Mouse (Mus musculus) limb, embryonic 14.5 days (tissue): ENCODE data around the gene Capn8. TPM values are rescaled to one million over a fixed set of nuclear protein-coding genes. Genes with fewer than 3 reads are reported as not detected.

ENCODE experiments used
- ATAC-seq: fragments of 200-750 bp; cut with Nextera tagmentation; 2 replicates; pipeline ENCODE4 v1.8.0; 2017; ENCODE audit warnings: low read depth, moderate number of reproducible peaks, moderate TSS enrichment; ENCODE audit not compliant: low FRiP score
- DNase-seq: peaks from one replicate; pipeline ENCODE4 v3.0.0-alpha.2; 2015; ENCODE audit warnings: low spot score
- H3K27ac ChIP-seq: fragments of 300-500 bp; sonication (generic); replicated peaks from 2 replicates; pipeline ENCODE4 v1.5.1; 2014; ENCODE audit warnings: low read depth, mild to moderate bottlenecking, low read length, moderate library complexity, mixed read lengths
- H3K27me3 ChIP-seq: fragments of 300-500 bp; sonication (generic); 2 replicates; pipeline ENCODE4 v1.6.1; 2014; ENCODE audit warnings: low read length, mixed read lengths; ENCODE audit not compliant: control insufficient read depth, insufficient read depth
- H3K36me3 ChIP-seq: fragments of 300-500 bp; sonication (generic); 2 replicates; pipeline ENCODE4 v1.6.1; 2014; ENCODE audit warnings: mild to moderate bottlenecking, low read length, moderate library complexity, mixed read lengths; ENCODE audit not compliant: control insufficient read depth, insufficient read depth
- H3K4me1 ChIP-seq: fragments of 300-500 bp; sonication (generic); 2 replicates; pipeline ENCODE4 v1.6.1; 2014; ENCODE audit warnings: antibody characterized with exemption, low read length, mixed read lengths; ENCODE audit not compliant: control insufficient read depth, insufficient read depth
- H3K4me2 ChIP-seq: fragments of 300-500 bp; sonication (generic); replicated peaks from 2 replicates; pipeline ENCODE4 v1.6.1; 2014; ENCODE audit warnings: low read depth, mild to moderate bottlenecking, low read length, moderate library complexity; ENCODE audit not compliant: severe bottlenecking
- H3K4me3 ChIP-seq: fragments of 300-500 bp; sonication (generic); replicated peaks from 2 replicates; pipeline ENCODE4 v1.5.1; 2014; ENCODE audit warnings: low read length
- H3K9ac ChIP-seq: fragments of 300-500 bp; sonication (generic); 2 replicates; pipeline ENCODE4 v1.6.1; 2014; ENCODE audit warnings: mild to moderate bottlenecking, low read depth, low read length, moderate library complexity; ENCODE audit not compliant: severe bottlenecking
- H3K9me3 ChIP-seq: fragments of 300-500 bp; sonication (generic); 2 replicates; pipeline ENCODE4 v1.6.1; 2016; ENCODE audit warnings: low read length; ENCODE audit not compliant: control insufficient read depth
- POLR2A ChIP-seq: fragments of 200-500 bp; IDR thresholded peaks from 2 replicates; pipeline ENCODE4 v1.8.0; 2012; ENCODE audit warnings: inconsistent platforms, mild to moderate bottlenecking, moderate library complexity, borderline replicate concordance; ENCODE audit not compliant: insufficient read depth, insufficient read length; ENCODE audit errors: extremely low read depth
- WGBS: fragments of 180-500 bp; shearing (Covaris S2); extraction: QIAGEN DNeasy Blood & Tissue Kit; methylation state at CpG from one replicate; pipeline ENCODE4 v1.1.7; 2014; 5-methylcytosine and 5-hydroxymethylcytosine counted together
- polyA plus RNA-seq, 2 experiments: library from polyadenylated mRNA; depleted of rRNA in 1 of 2; stranded (reverse) in 1 of 2; unstranded in 1 of 2; fragments of >200 nt; fragmentation: Nextera tagmentation in 1 of 2; extraction: Ambion mirVana in 1 of 2; gene quantifications; 2 replicates each; pipeline versions ENCODE4 v1.2.1 to v1.2.3; 2012 to 2014

The Capn8 gene
- polyA plus RNA-seq, 2 experiments, result 0.08 TPM; not detected in 1

GRCm38 (mm10) chr1:182621256-182621655 lies 56.4 kb downstream of the Capn8 start:
- Histone ChIP-seq H3K4me3 (no peak overlapping the region), H3K27ac (no peak overlapping the region), H3K36me3 (no peaks in the 10 kb centered on the region), H3K4me2 (no peak overlapping the region), H3K9me3 (no peaks in the 10 kb centered on the region), H3K9ac (no peak overlapping the region), H3K27me3 (no peaks in the 10 kb centered on the region), H3K4me1 (peaks cover 4% of the 10 kb centered on the region; the same call in 1 of the 2 replicates)
- 91% methylated on average over 8 of the region's 8 CpGs for WGBS
- DNase-seq (no peak), ATAC-seq (no peak)
- TF ChIP-seq POLR2A, result no peak

- no peak overlapping the region for H3K4me3 ChIP-seq
- H3K9me3 ChIP-seq, result no peaks in the 10 kb centered on the region
- peaks cover 4% of the 10 kb centered on the region; the same call in 1 of the 2 replicates for H3K4me1 ChIP-seq
- no peak overlapping the region for H3K27ac ChIP-seq
- H3K9ac ChIP-seq, result no peak overlapping the region
- 59% methylated on average over 1 of the region's 1 CpGs for WGBS
- TF ChIP-seq POLR2A, result no peak
- H3K36me3 ChIP-seq, result no peaks in the 10 kb centered on the region
- H3K27me3 ChIP-seq, result no peaks in the 10 kb centered on the region
- no peak overlapping the region for H3K4me2 ChIP-seq
- DNase-seq (no peak), ATAC-seq (no peak)
These were observed 61.4 kb downstream of the Capn8 start for GRCm38 (mm10) chr1:182626197-182626596.

- DNase-seq, result no peak
- 93% methylated on average over 4 of the region's 4 CpGs for WGBS
- ATAC-seq, result no peak
- no peaks in the 10 kb centered on the region for H3K36me3 ChIP-seq
- H3K9ac ChIP-seq, result no peak overlapping the region
- H3K4me2 ChIP-seq, result no peak overlapping the region
- no peaks in the 10 kb centered on the region for H3K27me3 ChIP-seq
- H3K4me1 ChIP-seq, result peaks cover 4% of the 10 kb centered on the region; the same call in 1 of the 2 replicates
- no peak overlapping the region for H3K27ac ChIP-seq
- H3K4me3 ChIP-seq, result no peak overlapping the region
- H3K9me3 ChIP-seq, result no peaks in the 10 kb centered on the region
- TF ChIP-seq POLR2A, result no peak
These were observed 64.4 kb downstream of the Capn8 start for GRCm38 (mm10) chr1:182629228-182629627.

- H3K4me3 ChIP-seq, result no peak overlapping the region
- H3K36me3 ChIP-seq, result no peaks in the 10 kb centered on the region
- WGBS, result 78% methylated on average over 12 of the region's 12 CpGs
- DNase-seq, result no peak
- H3K9ac ChIP-seq, result no peak overlapping the region
- no peak for TF ChIP-seq POLR2A
- no peaks in the 10 kb centered on the region for H3K4me1 ChIP-seq
- H3K27ac ChIP-seq, result no peak overlapping the region
- no peak overlapping the region for H3K4me2 ChIP-seq
- H3K9me3 ChIP-seq, result no peaks in the 10 kb centered on the region
- no peak for ATAC-seq
- no peaks in the 10 kb centered on the region for H3K27me3 ChIP-seq
These were observed 69.0 kb downstream of the Capn8 start for GRCm38 (mm10) chr1:182633712-182634294.

GRCm38 (mm10) chr1:182639016-182639415 lies 74.2 kb downstream of the Capn8 start:
- no peak overlapping the region for H3K9ac ChIP-seq
- H3K36me3 ChIP-seq, result no peaks in the 10 kb centered on the region
- H3K4me2 ChIP-seq, result no peak overlapping the region
- no peak for DNase-seq
- no peak for ATAC-seq
- H3K4me3 ChIP-seq, result no peak overlapping the region
- WGBS, result 50% methylated on average over 7 of the region's 7 CpGs
- no peaks in the 10 kb centered on the region for H3K9me3 ChIP-seq
- H3K27me3 ChIP-seq, result no peaks in the 10 kb centered on the region
- no peak for TF ChIP-seq POLR2A
- H3K27ac ChIP-seq, result no peak overlapping the region
- peaks cover 5% of the 10 kb centered on the region; the same call in 1 of the 2 replicates for H3K4me1 ChIP-seq
